Mouse (Mus musculus) MEL (cell line): ENCODE measurements at regions not wholly inside any gene's neighbourhood (a gene's known extent, or its start where the extent isn't known, plus 50 kb on each side); places are given as distances from the start of the nearest gene placed in this dataset.
A peak's percentile ranks its signal among the peaks of the same experiment; 100 is the strongest.

Experiments
- DNase-seq: peaks from one replicate; pipeline ENCODE4 v3.0.0; 2011; ENCODE audit warnings: low read depth, low spot score
- H3K27ac ChIP-seq: 2 replicates; pipeline ENCODE4 v1.5.1; 2012; ENCODE audit warnings: low read depth, mild to moderate bottlenecking, control low read depth, low read length, moderate library complexity; ENCODE audit not compliant: control insufficient read depth
- H3K27me3 ChIP-seq, 2 experiments: fragments of 150-350 bp in 1 of 2; sonication (generic) in 1 of 2; 2 replicates each; pipeline ENCODE4 v1.6.1; 2012; ENCODE audit warnings: low read length in 2 of 2, mild to moderate bottlenecking in 2 of 2, improper control_type of control experiment in 1 of 2, moderate library complexity in 1 of 2; ENCODE audit not compliant: insufficient read depth in 2 of 2, control insufficient read depth in 1 of 2
- H3K36me3 ChIP-seq, 2 experiments: 2 replicates each; pipeline ENCODE4 v1.6.1; 2012 to 2014; ENCODE audit warnings: low read length in 2 of 2, improper control_type of control experiment in 1 of 2, inconsistent platforms in 1 of 2, mild to moderate bottlenecking in 1 of 2; ENCODE audit not compliant: insufficient read depth in 2 of 2, control insufficient read depth in 1 of 2
- H3K4me1 ChIP-seq, 2 experiments: fragments of 150-350 bp in 1 of 2; sonication (generic) in 1 of 2; 2 replicates each; pipeline ENCODE4 v1.6.1; 2012; ENCODE audit warnings: low read length in 2 of 2, improper control_type of control experiment in 1 of 2, mild to moderate bottlenecking in 1 of 2; ENCODE audit not compliant: insufficient read depth in 2 of 2, control insufficient read depth in 1 of 2
- H3K4me3 ChIP-seq, 2 experiments: fragments of 150-350 bp in 1 of 2; sonication (generic) in 1 of 2; 2 replicates each; pipeline ENCODE4 v1.5.1; 2012; ENCODE audit warnings: low read depth in 2 of 2, low read length in 2 of 2, mild to moderate bottlenecking in 2 of 2, moderate library complexity in 2 of 2, control low read depth in 1 of 2, improper control_type of control experiment in 1 of 2; ENCODE audit not compliant: control insufficient read depth in 1 of 2, insufficient read depth in 1 of 2
- H3K79me2 ChIP-seq: 2 replicates; pipeline ENCODE4 v1.6.1; 2012; ENCODE audit warnings: mild to moderate bottlenecking, low read length, moderate library complexity; ENCODE audit not compliant: control insufficient read depth, poor library complexity, insufficient read depth
- H3K9ac ChIP-seq: 2 replicates; pipeline ENCODE4 v1.6.1; 2012; ENCODE audit warnings: low read depth, mild to moderate bottlenecking, control low read depth, low read length, moderate library complexity; ENCODE audit not compliant: control insufficient read depth, poor library complexity, severe bottlenecking
- H3K9me3 ChIP-seq: fragments of 150-350 bp; sonication (generic); replicated peaks from 2 replicates; pipeline ENCODE4 v1.6.1; 2012; ENCODE audit warnings: mild to moderate bottlenecking, low read length, improper control_type of control experiment, moderate library complexity; ENCODE audit not compliant: insufficient read depth
- BHLHE40 ChIP-seq: IDR thresholded peaks from 2 replicates; pipeline ENCODE4 v1.6.1; 2012; ENCODE audit warnings: low read depth, mild to moderate bottlenecking, inconsistent platforms, low read length, improper control_type of control experiment, borderline replicate concordance
- CHD1 ChIP-seq: IDR thresholded peaks from 2 replicates; pipeline ENCODE4 v1.6.1; 2012; ENCODE audit warnings: low read depth, mild to moderate bottlenecking, inconsistent platforms, low read length, improper control_type of control experiment
- CTCF ChIP-seq, 3 experiments: IDR thresholded peaks in 2 of 3; conservative IDR thresholded peaks in 1 of 3; 2 replicates each; pipeline ENCODE4 v1.5.1; 2011 to 2012; ENCODE audit warnings: low read length in 3 of 3, low read depth in 2 of 3, mild to moderate bottlenecking in 2 of 3, improper control_type of control experiment in 1 of 3, inconsistent platforms in 1 of 3, mixed read lengths in 1 of 3, moderate library complexity in 1 of 3; ENCODE audit not compliant: control insufficient read depth in 1 of 3, insufficient read depth in 1 of 3, poor library complexity in 1 of 3, severe bottlenecking in 1 of 3
- E2F4 ChIP-seq: IDR thresholded peaks from 2 replicates; pipeline ENCODE4 v1.6.1; 2011; ENCODE audit warnings: low read depth, low read length, improper control_type of control experiment, borderline replicate concordance
- EP300 ChIP-seq, 2 experiments: IDR thresholded peaks; 2 replicates each; pipeline ENCODE4 v1.6.1; 2011; ENCODE audit warnings: improper control_type of control experiment in 2 of 2, low read length in 2 of 2, low read depth in 1 of 2, mild to moderate bottlenecking in 1 of 2
- ETS1 ChIP-seq: IDR thresholded peaks from 2 replicates; pipeline ENCODE4 v1.6.1; 2012; ENCODE audit warnings: low read depth, mild to moderate bottlenecking, inconsistent platforms, low read length, improper control_type of control experiment, moderate library complexity
- GATA1 ChIP-seq: IDR thresholded peaks from 2 replicates; pipeline ENCODE4 v1.6.1; 2011; ENCODE audit warnings: low read depth, low read length, improper control_type of control experiment
- HCFC1 ChIP-seq: IDR thresholded peaks from 2 replicates; pipeline ENCODE4 v1.6.1; 2012; ENCODE audit warnings: low read depth, mild to moderate bottlenecking, inconsistent platforms, low read length, improper control_type of control experiment, moderate library complexity
- JUND ChIP-seq: IDR thresholded peaks from 2 replicates; pipeline ENCODE4 v1.6.1; 2011; ENCODE audit warnings: low read depth, mild to moderate bottlenecking, improper control_type of control experiment, low read length
- MAFK ChIP-seq: IDR thresholded peaks from 2 replicates; pipeline ENCODE4 v1.6.1; 2011; ENCODE audit warnings: low read depth, mild to moderate bottlenecking, low read length, improper control_type of control experiment, borderline replicate concordance
- MAX ChIP-seq: IDR thresholded peaks from 2 replicates; pipeline ENCODE4 v1.6.1; 2011; ENCODE audit warnings: low read length, improper control_type of control experiment
- MYC ChIP-seq: IDR thresholded peaks from 2 replicates; pipeline ENCODE4 v1.6.1; 2011; ENCODE audit warnings: low read depth, mild to moderate bottlenecking, low read length, improper control_type of control experiment, moderate library complexity
- NRF1 ChIP-seq: IDR thresholded peaks from 2 replicates; pipeline ENCODE4 v1.6.1; 2014; ENCODE audit warnings: low read depth, mild to moderate bottlenecking, inconsistent platforms, low read length, improper control_type of control experiment, moderate library complexity; ENCODE audit not compliant: poor library complexity, insufficient read depth, severe bottlenecking
- POLR2AphosphoS5 ChIP-seq: IDR thresholded peaks from 2 replicates; pipeline ENCODE4 v1.6.1; 2012; ENCODE audit warnings: low read depth, borderline replicate concordance, mild to moderate bottlenecking, inconsistent platforms, low read length, moderate library complexity, mixed read lengths
- RAD21 ChIP-seq: IDR thresholded peaks from 2 replicates; pipeline ENCODE4 v1.6.1; 2011; ENCODE audit warnings: mild to moderate bottlenecking, low read depth, low read length, improper control_type of control experiment
- RCOR1 ChIP-seq: IDR thresholded peaks from 2 replicates; pipeline ENCODE4 v1.6.1; 2012; ENCODE audit warnings: low read depth, mild to moderate bottlenecking, inconsistent platforms, low read length, improper control_type of control experiment
- SIN3A ChIP-seq: IDR thresholded peaks from 2 replicates; pipeline ENCODE4 v1.6.1; 2012; ENCODE audit warnings: low read length, improper control_type of control experiment, inconsistent platforms
- SMC3 ChIP-seq: IDR thresholded peaks from 2 replicates; pipeline ENCODE4 v1.6.1; 2011; ENCODE audit warnings: low read depth, low read length, improper control_type of control experiment
- TBP ChIP-seq: IDR thresholded peaks from 2 replicates; pipeline ENCODE4 v1.8.0; 2011; ENCODE audit warnings: low read depth, low read length, improper control_type of control experiment
- TCF12 ChIP-seq: IDR thresholded peaks from 2 replicates; pipeline ENCODE4 v1.6.1; 2014; ENCODE audit warnings: low read depth, mild to moderate bottlenecking, inconsistent platforms, low read length, improper control_type of control experiment, moderate library complexity
- UBTF ChIP-seq: IDR thresholded peaks from 2 replicates; pipeline ENCODE4 v1.6.1; 2012; ENCODE audit warnings: low read depth, mild to moderate bottlenecking, inconsistent platforms, low read length, improper control_type of control experiment, moderate library complexity, borderline replicate concordance; ENCODE audit not compliant: insufficient read depth
- ZC3H11A ChIP-seq: IDR thresholded peaks from 2 replicates; pipeline ENCODE4 v1.6.1; 2012; ENCODE audit warnings: low read depth, mild to moderate bottlenecking, inconsistent platforms, low read length, improper control_type of control experiment
- ZKSCAN1 ChIP-seq: IDR thresholded peaks from 2 replicates; pipeline ENCODE4 v1.6.1; 2012; ENCODE audit warnings: low read depth, mild to moderate bottlenecking, inconsistent platforms, low read length, improper control_type of control experiment, moderate library complexity
- ZNF384 ChIP-seq: IDR thresholded peaks from 2 replicates; pipeline ENCODE4 v1.6.1; 2012; ENCODE audit warnings: low read depth, mild to moderate bottlenecking, inconsistent platforms, low read length, improper control_type of control experiment

DNA sequence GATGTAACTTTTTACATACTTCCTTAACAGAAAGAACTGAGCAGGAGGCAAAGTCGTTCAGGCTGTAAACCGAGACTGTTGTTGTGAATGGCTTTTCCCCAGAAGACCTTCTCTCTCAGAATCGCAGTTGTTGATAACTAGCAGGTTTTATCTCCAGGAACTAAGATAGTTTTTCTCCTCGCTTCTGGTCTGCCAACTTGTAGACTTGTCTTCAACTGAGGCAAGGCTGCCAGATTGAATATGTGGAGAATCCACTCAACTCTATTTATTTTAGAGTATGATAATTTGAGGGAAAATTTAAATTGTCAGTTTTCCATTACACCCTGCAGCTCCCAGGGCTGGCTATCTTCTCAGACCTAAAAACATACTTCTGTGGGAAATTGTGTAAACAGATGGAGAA lies 206.6 kb upstream of the Tet2 start:
- Histone ChIP-seq H3K9ac (no peak overlapping the region), H3K4me1 (peaks cover 5 to 16% of the 10 kb centered on the region in 2 experiments), H3K27me3 (no peaks in the 10 kb centered on the region), H3K27ac (no peak overlapping the region), H3K9me3 (no peaks in the 10 kb centered on the region), H3K4me3 (peak overlapping the region; percentile 1 to 5; a peak in 1 of 4 replicates), H3K36me3 (peaks cover 0 to 8% of the 10 kb centered on the region in 2 experiments; a peak in 2 of 4 replicates), H3K79me2 (no peaks in the 10 kb centered on the region)
- DNase-seq, result no peak
- TF ChIP-seq E2F4, result no peak
- no peak for TF ChIP-seq MAFK
- TF ChIP-seq NRF1, result no peak
- no peak for TF ChIP-seq BHLHE40
- no peak for TF ChIP-seq GATA1
- no peak for TF ChIP-seq ZC3H11A
- no peak for TF ChIP-seq ZKSCAN1
- TF ChIP-seq POLR2AphosphoS5, result no peak
- no peak for TF ChIP-seq RAD21
- no peak for TF ChIP-seq CTCF (IDR thresholded peaks at IDR 0.05 in 2 of 3, conservative IDR thresholded peaks at IDR 0.05 in 1 of 3; ENCODE audit: control insufficient read depth in 1 of 3, insufficient read depth in 1 of 3, low read depth in 2 of 3, low read length in 3 of 3, poor library complexity in 1 of 3, severe bottlenecking in 1 of 3)

GRCm38 (mm10) chr3:133753041-133753440 lies 208.1 kb upstream of the Tet2 start:
- peaks cover 5 to 16% of the 10 kb centered on the region in 2 experiments for H3K4me1 ChIP-seq
- H3K27me3 ChIP-seq, result no peaks in the 10 kb centered on the region
- no peaks in the 10 kb centered on the region for H3K9me3 ChIP-seq
- no peak for DNase-seq
- TF ChIP-seq HCFC1 (no peak), SIN3A (no peak)
- no peak overlapping the region for H3K4me3 ChIP-seq
- no peaks in the 10 kb centered on the region for H3K79me2 ChIP-seq
- H3K9ac ChIP-seq, result no peak overlapping the region
- peaks cover 0 to 8% of the 10 kb centered on the region in 2 experiments; a peak in 2 of 4 replicates for H3K36me3 ChIP-seq
- H3K27ac ChIP-seq, result no peak overlapping the region

- Histone ChIP-seq H3K9ac (peak overlapping the region; percentile 38), H3K4me1 (peaks cover 5 to 16% of the 10 kb centered on the region in 2 experiments), H3K27ac (0 out of 2 replicates have a peak overlapping the region, but pooled peaks have one; percentile 4), H3K4me3 (peak overlapping the region; percentile 47 to 65), H3K9me3 (no peaks in the 10 kb centered on the region), H3K27me3 (no peaks in the 10 kb centered on the region), H3K79me2 (no peaks in the 10 kb centered on the region), H3K36me3 (peaks cover 0 to 8% of the 10 kb centered on the region in 2 experiments; a peak in 2 of 4 replicates)
- DNase-seq, result peak; percentile 80
- no peak for TF ChIP-seq ZNF384
- no peak for TF ChIP-seq SIN3A
- no peak for TF ChIP-seq ETS1
- no peak for TF ChIP-seq MAX
- no peak for TF ChIP-seq ZKSCAN1
- no peak for TF ChIP-seq UBTF
- TF ChIP-seq GATA1, result no peak
- TF ChIP-seq MYC, result no peak
- TF ChIP-seq CHD1, result no peak
- TF ChIP-seq RCOR1, result no peak
- no peak for TF ChIP-seq MAFK
- no peak for TF ChIP-seq EP300 (IDR thresholded peaks at IDR 0.05; ENCODE audit: low read depth in 1 of 2, low read length in 2 of 2)
- TF ChIP-seq SMC3, result no peak
- TF ChIP-seq JUND, result no peak
- TF ChIP-seq TCF12, result no peak
- TF ChIP-seq TBP, result no peak
Measured at GRCm38 (mm10) chr3:133754006-133754910, 209.3 kb upstream of the Tet2 start.
